Mouse (Mus musculus) heart, postnatal 0 days (tissue): ENCODE results near the gene Btaf1.

Experiments used
- CTCF ChIP-seq: IDR thresholded peaks from 2 replicates; pipeline ENCODE4 v1.5.1; 2016; ENCODE audit warnings: antibody characterized with exemption, control low read depth, low read depth
- EP300 ChIP-seq: IDR thresholded peaks from 2 replicates; pipeline ENCODE4 v1.6.1; 2016; ENCODE audit warnings: antibody characterized with exemption, low read depth

DNA sequence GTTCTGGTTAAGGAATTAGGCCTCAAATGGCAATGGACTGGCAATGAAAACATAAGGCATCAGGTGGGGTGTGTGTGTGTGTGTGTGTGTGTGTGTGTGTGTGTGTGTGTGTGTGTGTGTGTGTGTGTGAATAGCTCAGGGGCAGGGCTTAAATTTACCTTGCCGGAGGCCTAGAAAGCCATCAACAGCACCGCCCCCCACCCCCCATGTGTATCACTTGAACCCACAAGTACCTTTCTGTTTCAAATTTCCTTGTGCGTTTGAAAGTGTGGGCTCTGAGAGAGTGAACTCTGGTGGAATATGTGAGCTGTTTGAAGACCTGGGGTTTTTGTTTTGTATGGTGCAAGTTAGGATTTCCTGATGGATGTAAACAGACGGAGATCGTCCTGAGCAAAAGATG lies 93.1 kb downstream of the Btaf1 start:
- TF ChIP-seq CTCF (no peak), EP300 (no peak)
